Mouse (Mus musculus) erythroblast, embryonic 14.5 days (primary cell): ENCODE results near the gene Zbtb6.

ENCODE experiments used
- GATA1 ChIP-seq: IDR thresholded peaks from 2 replicates; pipeline ENCODE4 v1.6.1; 2012; ENCODE audit warnings: low read length, inconsistent platforms, mixed read lengths
- TAL1 ChIP-seq: IDR thresholded peaks from 3 replicates; pipeline ENCODE4 v1.6.1; 2012; ENCODE audit warnings: low read length, inconsistent platforms, mixed read lengths

DNA sequence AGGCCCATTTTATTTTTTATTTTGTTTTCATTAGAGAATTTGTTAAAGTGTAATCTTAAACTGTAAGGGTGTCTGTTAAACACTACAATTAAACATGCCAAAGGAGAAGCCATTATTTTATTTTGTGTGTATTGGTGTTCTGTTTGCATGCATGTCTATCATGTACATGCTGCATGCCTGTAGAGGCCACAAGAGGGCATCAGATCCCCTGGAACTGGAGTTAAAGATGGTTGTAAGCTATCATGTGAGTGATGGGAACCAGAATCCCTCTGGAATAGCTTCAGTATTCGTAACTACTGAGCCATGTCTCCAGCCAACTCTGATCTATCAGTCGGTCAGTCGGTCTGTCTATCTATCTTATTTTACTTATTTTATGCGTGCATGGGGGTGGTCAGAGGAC, 17.7 kb upstream of the Zbtb6 start:
- no peak for TF ChIP-seq GATA1
- TF ChIP-seq TAL1: no peak
